Mouse (Mus musculus) layer of hippocampus, postnatal 25 days (tissue): ENCODE measurements at regions not wholly inside any gene's neighbourhood (a gene's known extent, or its start where the extent isn't known, plus 50 kb on each side); places are given as distances from the start of the nearest gene placed in this dataset.
A peak's percentile ranks its signal among the peaks of the same experiment; 100 is the strongest.

ENCODE experiments used
- DNase-seq, 2 experiments: peaks; one replicate each; pipeline ENCODE4 v3.0.0; 2022; ENCODE audit warnings: mixed read lengths in 2 of 2, low spot score in 1 of 2; ENCODE audit errors: extremely low spot score in 1 of 2

GRCm38 (mm10) chr12:50953971-50954370 is 305.1 kb upstream of the Prkd1 start:
- DNase-seq, result no peak

- DNase-seq, result no peak
Measured at GRCm38 (mm10) chr12:50947035-50947434, 298.1 kb upstream of the Prkd1 start.

- DNase-seq, result peak; percentile 64 to 80
Measured at GRCm38 (mm10) chr12:50943741-50944521, 295.0 kb upstream of the Prkd1 start.

DNA sequence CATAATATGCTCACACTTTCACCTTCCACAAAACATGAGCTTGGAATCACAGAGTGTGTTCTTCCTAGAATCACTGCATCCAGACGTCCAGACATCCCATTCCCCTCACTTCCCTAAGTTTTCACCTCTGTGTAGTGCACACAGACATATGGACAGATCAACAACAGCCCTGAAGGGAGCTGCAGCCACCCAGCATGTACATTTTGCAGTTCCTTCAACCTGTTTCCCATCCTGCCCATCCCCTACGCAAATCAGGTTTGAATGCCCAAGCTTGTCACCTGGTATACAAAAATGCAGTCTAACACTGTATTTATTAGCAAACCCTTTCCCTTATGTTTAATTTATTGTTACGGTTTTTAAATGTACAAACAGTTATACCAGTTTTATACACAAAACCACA is 294.4 kb upstream of the Prkd1 start:
- no peak for DNase-seq

DNA sequence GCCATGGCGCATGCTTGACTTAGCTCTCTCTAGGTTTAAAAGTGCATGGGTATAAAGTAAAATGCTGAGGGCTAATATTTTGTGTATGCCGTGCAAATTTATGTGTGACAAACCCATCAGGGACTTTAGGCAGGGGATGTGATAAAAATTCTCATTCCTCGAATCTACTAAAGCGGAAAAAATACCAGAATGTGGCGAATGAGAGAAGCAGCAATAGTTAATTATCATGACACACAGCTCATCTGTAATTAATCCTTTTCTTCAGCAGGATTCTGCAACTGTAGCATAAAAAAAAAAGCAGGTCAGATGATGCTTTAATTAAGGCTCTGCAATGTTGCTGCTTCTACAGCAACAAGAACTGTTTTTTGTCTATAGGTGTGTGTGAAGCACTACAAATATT is 286.6 kb upstream of the Prkd1 start:
- no peak for DNase-seq

DNA sequence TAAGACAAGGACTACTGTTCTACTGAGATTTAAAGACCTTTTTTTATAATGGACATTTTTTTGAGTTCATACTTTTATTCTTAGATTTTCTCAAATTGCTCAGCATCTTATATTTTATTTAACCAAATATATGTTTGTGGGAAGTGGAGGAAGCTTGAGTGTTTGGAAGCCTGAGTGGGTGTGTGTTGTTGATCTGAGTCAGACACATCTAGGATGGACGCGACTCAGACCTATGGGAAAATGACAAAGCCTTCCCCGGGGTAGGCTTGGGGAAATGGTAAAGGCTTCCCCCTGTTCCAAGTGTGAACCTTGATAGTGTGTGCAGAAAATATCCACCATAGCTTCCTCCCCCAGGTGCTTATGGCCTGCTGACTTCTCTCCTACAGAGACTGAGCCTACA is 283.6 kb upstream of the Prkd1 start:
- no peak for DNase-seq

GRCm38 (mm10) chr12:50929641-50930040 is 280.7 kb upstream of the Prkd1 start:
- DNase-seq, result no peak

DNA sequence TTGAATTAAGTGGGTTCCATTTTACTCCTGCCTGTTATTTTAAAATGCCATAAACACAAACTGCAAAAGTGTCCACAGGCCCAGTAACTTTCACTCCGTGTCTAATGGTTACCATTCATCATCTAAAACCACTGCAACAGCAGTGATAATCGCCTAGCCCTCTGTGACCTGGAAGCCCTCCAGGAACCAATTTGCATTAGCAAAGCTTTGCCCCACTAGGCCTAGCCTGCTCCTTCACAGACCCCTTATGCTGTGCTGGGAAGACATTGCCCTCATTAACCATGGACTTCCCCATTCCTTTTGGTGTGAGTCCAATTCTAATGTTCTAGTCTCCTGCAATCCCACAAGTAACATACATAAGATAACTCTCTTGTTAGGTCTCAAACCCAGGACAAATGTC is 277.3 kb upstream of the Prkd1 start:
- no peak for DNase-seq

- no peak for DNase-seq
Measured at GRCm38 (mm10) chr12:50921739-50922138, 272.8 kb upstream of the Prkd1 start.

DNA sequence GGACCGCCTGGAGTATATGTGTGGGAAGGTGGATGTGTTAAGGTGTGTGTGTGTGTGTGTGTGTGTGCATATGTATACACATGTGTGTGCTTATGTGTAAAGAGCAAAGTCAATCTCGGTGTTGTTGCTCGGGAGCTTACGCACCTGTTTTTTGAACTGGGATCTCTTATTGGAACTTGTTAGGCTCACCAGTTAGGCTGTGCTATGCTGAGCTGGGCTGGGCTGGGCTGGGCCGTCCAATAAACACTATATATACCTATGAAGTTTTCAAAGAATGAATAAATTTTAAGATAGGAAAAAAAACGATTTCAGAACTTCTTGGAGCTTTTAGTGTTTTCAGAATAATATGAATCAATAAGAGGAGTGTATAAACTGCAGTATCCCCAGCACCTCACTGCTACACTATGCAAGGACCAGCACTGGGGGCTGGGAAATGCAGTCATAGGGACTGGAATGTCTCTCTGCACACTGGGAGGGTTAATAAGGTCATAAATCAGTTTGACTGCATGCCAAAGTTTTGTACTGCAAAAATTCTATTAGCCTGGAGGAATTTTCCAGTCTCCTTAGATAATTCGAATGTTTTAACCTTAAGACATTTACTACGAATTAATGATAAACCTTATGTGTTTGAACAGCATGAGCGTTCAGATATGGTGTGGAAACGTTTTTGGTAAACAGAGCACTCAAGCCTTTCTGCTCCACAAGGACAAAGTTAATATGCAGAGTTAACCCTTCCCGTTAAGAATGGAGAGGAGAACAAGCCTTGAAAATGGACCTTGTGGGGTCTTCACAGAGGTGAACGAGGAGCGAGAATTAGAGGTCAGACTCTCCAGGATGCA is 250.9 kb upstream of the Prkd1 start:
- no peak for DNase-seq

DNA sequence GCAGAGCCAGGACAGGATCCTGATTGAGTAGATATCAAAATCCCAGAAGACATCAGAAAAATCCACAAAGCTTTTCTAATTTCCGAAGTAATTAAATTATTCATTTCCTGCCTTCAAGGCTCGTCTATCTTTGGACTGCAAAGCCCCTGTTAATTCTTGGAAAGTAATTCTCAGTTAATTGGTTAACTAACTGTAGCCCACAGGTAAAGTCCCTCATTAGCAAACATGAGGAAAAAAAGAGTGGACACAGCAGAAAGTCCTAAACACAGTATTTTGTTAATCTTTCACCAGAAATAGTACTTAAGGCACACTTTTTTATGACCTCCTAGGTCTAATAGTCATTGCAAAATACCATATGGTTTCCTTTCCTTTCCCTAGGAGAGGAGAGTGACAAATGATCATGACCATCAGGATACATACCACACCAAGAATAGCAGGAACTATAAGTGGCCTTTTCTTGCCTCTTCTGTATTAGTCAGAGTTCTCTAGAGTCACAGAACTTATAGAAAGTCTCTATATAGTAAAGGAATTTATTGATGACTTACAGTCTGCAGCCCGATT is 248.8 kb upstream of the Prkd1 start:
- no peak for DNase-seq

DNA sequence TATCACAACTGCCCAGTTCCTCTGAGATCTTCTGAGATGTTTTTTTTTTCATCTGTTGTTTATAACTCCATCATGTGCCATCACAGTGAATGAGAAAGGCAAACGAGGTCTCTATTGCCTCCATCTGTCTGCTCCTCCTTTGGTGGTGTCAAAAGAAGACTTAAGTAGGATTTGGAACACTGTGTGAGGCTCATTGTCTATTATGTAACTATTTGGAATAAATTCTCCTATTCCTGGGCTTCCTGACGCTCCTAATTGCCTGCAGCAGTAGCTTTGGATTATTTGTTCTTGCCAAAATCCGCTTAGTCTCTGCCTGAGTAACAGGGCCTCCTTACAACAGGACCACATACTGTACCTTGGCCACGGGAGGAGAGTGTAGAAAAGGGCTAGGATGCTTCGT is 244.7 kb upstream of the Prkd1 start:
- no peak for DNase-seq

- no peak for DNase-seq
Measured at GRCm38 (mm10) chr12:50875796-50876195, 226.9 kb upstream of the Prkd1 start.

- DNase-seq, result no peak
Measured at GRCm38 (mm10) chr12:50874024-50874398, 225.1 kb upstream of the Prkd1 start.

GRCm38 (mm10) chr12:50873390-50874023 is 224.6 kb upstream of the Prkd1 start:
- no peak for DNase-seq

DNA sequence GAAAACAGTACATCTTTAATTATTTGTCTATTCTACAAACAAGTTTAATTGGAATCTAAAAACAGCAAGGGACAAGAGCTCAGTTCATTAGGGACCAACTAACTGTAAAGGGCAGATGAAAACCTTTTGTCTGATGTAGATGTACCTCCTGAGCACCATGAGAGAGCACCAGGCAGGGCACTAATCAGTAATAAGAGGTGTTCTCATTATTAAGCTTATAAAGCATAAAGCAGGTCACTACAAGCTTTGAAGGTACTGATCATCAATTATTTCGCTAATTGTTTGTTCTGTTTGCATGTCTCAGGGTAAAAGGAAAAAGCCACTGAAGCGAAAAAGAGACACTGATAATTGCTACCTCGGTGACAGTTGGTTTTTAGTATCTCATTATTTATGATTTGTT is 202.7 kb upstream of the Prkd1 start:
- no peak for DNase-seq

DNA sequence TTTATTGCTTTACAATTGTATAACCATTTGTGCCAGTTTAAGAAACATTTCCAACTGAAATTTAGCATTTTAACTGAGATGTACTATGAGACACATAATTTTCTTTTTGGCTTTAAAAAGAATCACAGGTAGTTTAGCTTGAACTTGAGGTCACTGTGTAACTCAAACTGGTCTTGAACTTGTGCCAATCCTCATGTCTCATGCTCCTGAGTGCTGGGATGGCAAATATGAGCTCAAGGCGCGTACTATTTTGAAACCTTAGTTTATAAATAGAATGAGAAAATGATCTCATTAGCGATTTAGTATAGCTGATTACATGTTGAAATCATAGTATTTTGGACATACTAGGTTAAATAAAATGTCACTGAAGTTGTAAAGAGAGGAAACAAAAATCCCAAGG is 199.1 kb upstream of the Prkd1 start:
- DNase-seq, result no peak

GRCm38 (mm10) chr12:50842744-50843143 is 193.8 kb upstream of the Prkd1 start:
- DNase-seq, result no peak

GRCm38 (mm10) chr12:50839391-50839790 is 190.5 kb upstream of the Prkd1 start:
- no peak for DNase-seq

- no peak for DNase-seq
Measured at GRCm38 (mm10) chr12:50808731-50809281, 159.9 kb upstream of the Prkd1 start.

DNA sequence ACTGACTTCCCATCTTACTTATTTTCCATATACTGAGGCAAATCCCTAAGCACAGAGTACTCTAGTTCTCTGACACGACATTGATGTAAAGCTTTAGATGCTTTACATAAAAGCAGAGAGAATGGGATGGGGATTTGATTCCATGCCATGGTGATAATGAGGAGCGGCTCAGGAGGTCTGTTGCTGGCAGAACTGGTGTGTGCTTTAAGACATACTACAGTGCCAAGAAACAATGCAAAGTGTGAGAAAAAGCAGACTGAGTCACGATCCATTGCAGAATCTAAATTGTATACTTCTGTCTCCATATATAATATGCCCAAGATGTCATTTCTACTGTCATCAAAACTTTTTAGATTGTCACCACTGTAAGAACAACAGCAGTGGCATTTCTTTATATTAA is 155.5 kb upstream of the Prkd1 start:
- DNase-seq, result no peak
